Mouse (Mus musculus) bone marrow, adult 2 months (tissue): ENCODE measurements around the gene Fbxo47. TPM values are rescaled to one million over a fixed set of nuclear protein-coding genes. Genes with fewer than 3 reads are reported as not detected.
A peak's percentile ranks its signal among the peaks of the same experiment; 100 is the strongest.

Experiments used
- H3K27ac ChIP-seq: fragments of 200-500 bp; 2 replicates; pipeline ENCODE4 v1.5.1; 2012; ENCODE audit warnings: low read depth, mild to moderate bottlenecking, control low read depth, inconsistent platforms, low read length; ENCODE audit not compliant: control insufficient read depth, poor library complexity, insufficient read depth
- H3K4me1 ChIP-seq: fragments of 200-500 bp; 2 replicates; pipeline ENCODE4 v1.6.1; 2011; ENCODE audit warnings: low read length; ENCODE audit not compliant: control insufficient read depth, insufficient read depth
- H3K4me3 ChIP-seq: fragments of 200-500 bp; replicated peaks from 2 replicates; pipeline ENCODE3; 2011; ENCODE audit warnings: mild to moderate bottlenecking, low read depth, low read length, control low read depth; ENCODE audit not compliant: control insufficient read depth
- CTCF ChIP-seq: fragments of 200-500 bp; IDR thresholded peaks from 2 replicates; pipeline ENCODE4 v1.5.1; 2011; ENCODE audit warnings: low read length, control low read depth; ENCODE audit not compliant: control insufficient read depth, insufficient read depth
- POLR2A ChIP-seq: fragments of 200-500 bp; IDR thresholded peaks from 2 replicates; pipeline ENCODE4 v1.6.1; 2011; ENCODE audit warnings: low read depth, mild to moderate bottlenecking, control low read depth, low read length, borderline replicate concordance; ENCODE audit not compliant: control insufficient read depth
- WGBS: fragments of 180-500 bp; shearing (Covaris S2); methylation state at CpG from one replicate; pipeline ENCODE4 v1.1.7; 2018; 5-methylcytosine and 5-hydroxymethylcytosine counted together
- polyA plus RNA-seq: library from polyadenylated mRNA; stranded (reverse); fragments of >200 nt; gene quantifications from 2 replicates; pipeline ENCODE4 v1.2.4, GENCODE M21; 2011; ENCODE audit warnings: low replicate concordance; ENCODE audit not compliant: missing spikeins, insufficient read depth, insufficient read length

Fbxo47 gene
- not detected in 2 replicates for polyA plus RNA-seq

- peak; percentile 53; the same call in 1 of the 2 replicates for TF ChIP-seq POLR2A
- peak; percentile 60 for TF ChIP-seq CTCF
- H3K4me3 ChIP-seq, result peak within 1 kb of the TSS; percentile 92
- WGBS, result under 1% methylated on average over 37 of the region's 37 CpGs
- H3K4me1 ChIP-seq, result no peaks in the 10 kb centered on the region
- H3K27ac ChIP-seq, result peak within 1 kb of the TSS; percentile 80
Measured at GRCm38 (mm10) chr11:97883918-97884600, at the start of gene Fbxo47. Gene Fbxo47, minus strand, starts transcription at chr11:97884154.

- 86% methylated on average over 1 of the region's 1 CpGs for WGBS
- no peak overlapping the region for H3K4me3 ChIP-seq
- TF ChIP-seq CTCF (no peak), POLR2A (no peak)
- no peaks in the 10 kb centered on the region for H3K4me1 ChIP-seq
- no peak overlapping the region for H3K27ac ChIP-seq
Measured at GRCm38 (mm10) chr11:97933553-97933952, 49.6 kb upstream of the Fbxo47 start.

GRCm38 (mm10) chr11:97928905-97929304 is 45.0 kb upstream of the Fbxo47 start:
- no peak overlapping the region for H3K4me3 ChIP-seq
- 80% methylated on average over 4 of the region's 4 CpGs for WGBS
- no peaks in the 10 kb centered on the region for H3K4me1 ChIP-seq
- TF ChIP-seq CTCF (no peak), POLR2A (no peak)
- no peak overlapping the region for H3K27ac ChIP-seq

- H3K27ac ChIP-seq, result no peak overlapping the region
- H3K4me3 ChIP-seq, result no peak overlapping the region
- WGBS, result 85% methylated on average over 10 of the region's 10 CpGs
- TF ChIP-seq POLR2A, result no peak
- no peak for TF ChIP-seq CTCF
- H3K4me1 ChIP-seq, result no peaks in the 10 kb centered on the region
Measured at GRCm38 (mm10) chr11:97924217-97924616, 40.3 kb upstream of the Fbxo47 start.

DNA sequence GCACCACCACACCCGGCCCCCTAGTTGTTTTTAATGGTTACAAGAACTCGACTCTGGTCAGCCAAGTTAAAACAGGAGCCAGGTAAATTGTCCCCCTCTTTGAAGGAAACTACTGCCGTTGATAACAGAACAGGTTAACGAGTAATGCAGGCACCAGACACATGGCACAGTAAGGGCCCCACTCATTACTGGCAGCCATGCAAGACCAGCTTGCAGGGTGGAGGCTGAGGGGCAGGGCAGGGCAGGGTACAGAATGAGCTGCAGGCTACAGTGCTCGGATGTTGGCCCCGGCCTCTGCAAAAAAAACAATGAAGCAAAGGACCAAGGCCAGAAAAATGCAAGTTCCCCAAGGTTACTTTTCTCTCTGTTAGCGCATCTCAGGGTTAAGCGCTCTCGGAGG is 39.7 kb upstream of the Fbxo47 start:
- TF ChIP-seq CTCF (no peak), POLR2A (no peak)
- Histone ChIP-seq H3K27ac (no peak overlapping the region), H3K4me1 (no peaks in the 10 kb centered on the region), H3K4me3 (no peak overlapping the region)
- 79% methylated on average over 9 of the region's 9 CpGs for WGBS

GRCm38 (mm10) chr11:97915974-97916503 is 32.1 kb upstream of the Fbxo47 start:
- Histone ChIP-seq H3K27ac (no peak overlapping the region), H3K4me1 (no peaks in the 10 kb centered on the region), H3K4me3 (no peak overlapping the region)
- 66% methylated on average over 6 of the region's 6 CpGs for WGBS
- TF ChIP-seq CTCF (no peak), POLR2A (no peak)

GRCm38 (mm10) chr11:97915471-97915870 is 31.5 kb upstream of the Fbxo47 start:
- no peaks in the 10 kb centered on the region for H3K4me1 ChIP-seq
- no peak overlapping the region for H3K27ac ChIP-seq
- WGBS, result 72% methylated on average over 2 of the region's 2 CpGs
- no peak for TF ChIP-seq CTCF
- no peak for TF ChIP-seq POLR2A
- H3K4me3 ChIP-seq, result no peak overlapping the region

GRCm38 (mm10) chr11:97913111-97913510 is 29.2 kb upstream of the Fbxo47 start:
- Histone ChIP-seq H3K27ac (no peak overlapping the region), H3K4me1 (no peaks in the 10 kb centered on the region), H3K4me3 (no peak overlapping the region)
- TF ChIP-seq CTCF (no peak), POLR2A (no peak)
- 81% methylated on average over 14 of the region's 14 CpGs for WGBS
